Mouse (Mus musculus): ENCODE results near the gene Unc45a. TPM values are rescaled to one million over a fixed set of nuclear protein-coding genes. Genes with fewer than 3 reads are reported as not detected.

Unc45a gene
- polyA plus RNA-seq (2014; fragmentation: Illumina TruSeq; extraction: RNeasy Lipid Tissue Mini Kit (QIAGEN cat#74804); ENCODE audit: low read depth, low replicate concordance), result 27.2 TPM

DNA sequence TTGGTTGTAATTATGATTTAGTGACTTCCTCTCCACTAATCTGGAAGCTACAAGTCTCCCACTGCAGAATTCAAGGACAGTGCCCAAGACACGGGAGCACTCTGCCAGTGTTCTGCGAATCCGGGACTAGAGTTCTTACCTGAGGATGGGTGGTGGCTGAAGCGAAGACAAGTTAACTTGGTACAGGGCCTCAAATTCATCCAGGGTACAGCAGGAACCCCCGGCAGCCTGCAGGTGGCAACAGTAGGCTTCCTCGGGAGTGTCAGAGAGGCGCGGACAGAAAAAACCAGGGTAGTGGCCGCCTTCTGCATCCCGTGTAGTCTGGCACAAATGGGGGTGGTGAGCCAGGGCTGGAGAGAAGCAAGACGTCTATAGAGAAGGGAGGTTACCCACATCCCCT is at the start of gene Unc45a:
Gene Unc45a (minus strand): TSS at position 213 of the 400 bp plus-strand sequence.

DNA sequence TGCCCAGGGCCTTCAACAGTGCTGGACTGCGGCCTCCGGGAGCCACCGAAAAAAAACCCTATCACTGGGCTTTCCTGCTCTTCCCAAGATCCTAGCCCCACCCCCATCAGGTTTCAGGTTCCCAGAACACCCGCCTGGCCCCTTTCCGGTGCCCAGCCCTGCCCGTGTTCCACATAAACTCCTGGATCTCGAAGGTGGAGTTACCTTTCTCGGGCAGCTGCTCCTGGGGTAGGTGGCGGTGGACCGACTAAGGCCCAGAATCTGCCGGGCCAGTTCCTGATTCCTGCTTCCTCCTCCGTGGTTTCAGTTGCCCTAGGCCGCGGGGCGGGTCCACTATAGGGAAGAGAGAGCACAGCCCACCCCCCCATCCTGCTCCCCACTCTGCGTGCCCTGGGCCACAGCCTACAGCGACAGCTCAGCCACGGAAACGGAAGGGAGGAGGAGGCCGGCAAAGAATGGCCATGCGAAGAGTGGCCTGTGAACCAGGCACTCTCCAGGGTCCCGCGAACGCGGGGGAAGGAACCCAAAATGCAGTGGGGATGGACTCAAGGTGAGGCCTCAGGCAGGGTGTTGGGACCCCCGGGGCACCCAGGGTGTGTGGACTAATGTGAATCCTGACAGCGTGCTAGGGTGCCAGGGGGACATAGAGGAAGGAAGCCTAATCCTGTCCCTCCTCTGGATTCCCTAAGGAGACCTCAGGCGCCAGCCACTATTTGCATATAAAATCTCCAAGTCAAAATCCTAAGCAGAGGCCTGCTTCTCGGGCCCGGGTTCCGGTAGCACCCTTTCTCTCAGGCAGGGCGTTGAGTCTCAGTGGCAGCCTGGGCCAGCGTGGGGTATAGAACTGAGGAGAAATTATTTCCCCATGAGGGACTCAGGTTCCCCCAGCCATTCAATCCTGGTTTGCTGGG is 47.1 kb upstream of the Unc45a start, which contains the start of gene Fes:
Gene Fes (minus strand): TSS at position 314 of the 911 bp plus-strand sequence.

DNA sequence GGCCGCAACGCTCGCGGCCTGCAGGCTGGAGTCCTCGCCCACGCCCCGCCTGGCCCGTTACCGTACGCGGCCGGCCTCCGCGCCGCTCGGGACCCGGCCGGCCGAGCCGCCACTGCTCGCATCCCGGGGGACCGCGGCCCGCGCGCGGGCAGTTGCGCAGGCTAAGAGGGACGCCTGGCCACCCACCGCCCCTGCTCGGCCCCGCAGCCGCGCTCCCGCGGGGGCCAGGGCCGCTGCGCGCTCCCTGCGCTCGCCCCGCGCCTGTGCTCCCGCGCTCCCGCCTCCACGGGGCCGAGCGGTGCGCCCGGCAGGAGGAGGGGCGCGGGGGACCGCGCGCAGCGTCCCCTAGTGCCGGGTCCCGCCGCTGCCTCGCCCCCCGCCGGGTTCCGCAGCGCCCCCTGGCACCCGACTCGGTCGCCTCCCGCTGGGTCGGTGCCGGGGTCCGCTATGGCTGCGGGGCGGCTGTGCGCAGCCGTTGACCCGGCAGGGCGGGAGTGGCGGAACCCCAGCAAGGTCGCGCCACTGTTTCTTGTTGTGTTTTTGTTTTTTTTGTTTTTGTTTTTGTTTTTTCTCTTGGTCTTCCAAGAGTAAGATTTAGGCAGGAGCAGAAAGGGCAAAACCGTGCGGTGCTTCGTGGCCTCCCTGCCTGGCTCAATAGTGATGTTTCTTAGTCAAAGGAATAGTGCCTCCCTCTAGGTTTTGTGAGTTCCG is 30.4 kb upstream of the Unc45a start, which contains the start of gene Man2a2:
Gene Man2a2 (minus strand): TSS at position 335 of the 711 bp plus-strand sequence.

DNA sequence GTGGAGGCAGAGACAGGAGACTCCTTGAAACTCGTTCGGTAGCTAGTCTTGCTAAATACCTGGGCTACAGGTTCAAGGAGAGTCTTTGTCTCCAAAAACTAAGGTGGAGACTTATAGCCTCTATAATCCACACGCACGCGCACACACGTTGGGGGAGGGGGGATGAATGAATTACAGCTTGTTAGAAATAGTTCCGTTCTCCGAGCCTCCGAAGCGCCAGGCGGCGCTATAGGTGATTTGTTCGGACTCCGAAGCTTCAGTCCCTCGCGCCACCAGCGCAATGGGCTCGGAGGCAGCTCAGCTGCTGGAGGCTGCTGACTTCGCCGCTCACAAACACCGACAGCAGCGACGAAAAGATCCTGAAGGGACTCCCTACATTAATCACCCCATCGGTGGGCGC is 2.1 kb upstream of the Unc45a start, which contains the start of gene Hddc3:
Gene Hddc3 (plus strand): TSS at position 247 of the 400 bp plus-strand sequence.

DNA sequence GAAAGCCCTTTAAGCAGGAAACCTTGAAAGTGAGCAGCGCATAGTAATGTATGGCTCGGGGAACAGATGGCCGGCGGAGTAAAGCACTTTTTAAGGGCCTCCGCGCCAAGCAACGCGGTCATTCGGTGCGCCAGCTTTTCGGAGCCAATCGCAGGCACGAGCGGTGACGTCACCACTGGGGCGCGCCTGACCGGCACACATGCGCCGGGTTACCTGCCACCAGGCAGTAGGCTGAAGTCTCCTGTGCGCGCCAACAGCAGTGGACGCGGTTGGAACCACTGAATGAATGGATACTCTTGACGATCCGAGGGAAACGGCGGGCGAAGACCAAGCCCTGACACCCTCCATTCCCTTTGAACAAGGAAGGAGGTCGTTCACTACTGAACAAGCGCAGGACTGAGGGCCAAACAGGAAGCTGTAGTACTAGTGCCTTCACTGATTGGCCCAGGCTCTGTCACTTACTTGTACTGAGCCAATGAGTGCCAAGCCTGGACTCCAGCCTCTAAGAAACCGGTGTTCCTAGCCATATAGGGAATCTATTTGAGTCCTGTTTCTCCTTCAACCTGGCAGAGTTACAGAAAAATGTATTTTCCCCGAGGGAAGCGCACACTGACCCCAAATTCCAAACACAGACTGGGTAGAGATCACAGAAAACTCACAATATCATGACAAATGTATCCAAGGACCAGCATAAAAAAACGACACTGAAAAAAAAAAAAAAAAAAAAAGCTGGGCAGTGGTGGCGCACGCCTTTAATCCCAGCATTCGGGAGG is 16.6 kb downstream of the Unc45a start, which contains the start of gene Rccd1:
Gene Rccd1 (minus strand): TSS at position 412 of the 773 bp plus-strand sequence.

DNA sequence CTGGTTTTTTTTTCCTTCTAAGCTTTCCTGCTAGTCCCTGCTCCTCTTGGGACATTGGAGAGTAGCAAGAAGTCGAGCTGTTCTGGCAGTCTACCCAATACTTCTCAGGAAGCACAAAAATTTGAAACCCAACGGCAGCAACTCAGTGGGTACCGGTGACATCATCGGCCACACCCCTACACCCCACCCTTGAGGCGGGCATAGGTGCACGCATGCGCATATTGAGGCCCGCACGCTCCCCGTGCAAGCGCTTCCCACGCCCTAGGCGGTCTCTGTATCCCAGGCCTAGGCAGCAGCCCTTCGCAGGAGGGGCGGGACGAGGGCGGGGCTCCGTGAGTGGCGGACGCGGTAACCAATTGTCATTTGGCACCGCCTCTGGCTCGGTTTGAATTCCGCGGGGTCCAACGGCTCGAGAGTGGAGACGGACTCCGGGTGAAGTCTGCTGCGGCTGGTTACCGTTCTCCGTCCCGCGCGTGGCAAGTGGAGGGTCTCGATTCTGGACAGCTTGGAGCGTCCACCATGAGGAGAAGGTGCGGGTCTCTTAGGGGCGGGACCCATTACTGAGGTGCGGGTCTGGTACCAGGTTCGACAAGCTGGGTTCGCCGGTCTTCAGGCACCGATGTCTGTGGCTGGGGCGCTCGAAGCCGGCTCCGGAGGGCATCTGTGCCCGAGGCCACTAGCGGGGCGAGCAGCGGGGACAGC is 46.6 kb downstream of the Unc45a start, which contains the start of gene Prc1:
Gene Prc1 (plus strand): TSS at position 389 of the 702 bp plus-strand sequence.

Other genes with a start within 250 kb of the Unc45a start
- gene Idh2, start 225.6 kb downstream of the Unc45a start, polyA plus RNA-seq (2014; fragmentation: Illumina TruSeq; extraction: RNeasy Lipid Tissue Mini Kit (QIAGEN cat#74804); ENCODE audit: low read depth, low replicate concordance), result 136 TPM
- gene Sema4b, start 154.2 kb downstream of the Unc45a start, polyA plus RNA-seq (2014; fragmentation: Illumina TruSeq; extraction: RNeasy Lipid Tissue Mini Kit (QIAGEN cat#74804); ENCODE audit: low read depth, low replicate concordance), result 13.7 TPM
- gene Cib1, start 108.2 kb downstream of the Unc45a start, polyA plus RNA-seq (2014; fragmentation: Illumina TruSeq; extraction: RNeasy Lipid Tissue Mini Kit (QIAGEN cat#74804); ENCODE audit: low read depth, low replicate concordance), result 89.5 TPM
- gene Gdpgp1, start 108.1 kb downstream of the Unc45a start, polyA plus RNA-seq (2014; fragmentation: Illumina TruSeq; extraction: RNeasy Lipid Tissue Mini Kit (QIAGEN cat#74804); ENCODE audit: low read depth, low replicate concordance), result 2.5 TPM
- 9.4 TPM for gene Ttll13, start 94.6 kb downstream of the Unc45a start, polyA plus RNA-seq (2014; fragmentation: Illumina TruSeq; extraction: RNeasy Lipid Tissue Mini Kit (QIAGEN cat#74804); ENCODE audit: low read depth, low replicate concordance)
- 36.8 TPM for gene Ngrn, start 79.8 kb downstream of the Unc45a start, polyA plus RNA-seq (2014; fragmentation: Illumina TruSeq; extraction: RNeasy Lipid Tissue Mini Kit (QIAGEN cat#74804); ENCODE audit: low read depth, low replicate concordance)
- 14.3 TPM for gene Vps33b, start 71.4 kb downstream of the Unc45a start, polyA plus RNA-seq (2014; fragmentation: Illumina TruSeq; extraction: RNeasy Lipid Tissue Mini Kit (QIAGEN cat#74804); ENCODE audit: low read depth, low replicate concordance)
- 4.9 TPM for gene Prc1, start 46.6 kb downstream of the Unc45a start, polyA plus RNA-seq (2014; fragmentation: Illumina TruSeq; extraction: RNeasy Lipid Tissue Mini Kit (QIAGEN cat#74804); ENCODE audit: low read depth, low replicate concordance)
- gene Rccd1, start 16.6 kb downstream of the Unc45a start, polyA plus RNA-seq (2014; fragmentation: Illumina TruSeq; extraction: RNeasy Lipid Tissue Mini Kit (QIAGEN cat#74804); ENCODE audit: low read depth, low replicate concordance), result 22.6 TPM
- gene Hddc3, start 2.1 kb upstream of the Unc45a start, polyA plus RNA-seq (2014; fragmentation: Illumina TruSeq; extraction: RNeasy Lipid Tissue Mini Kit (QIAGEN cat#74804); ENCODE audit: low read depth, low replicate concordance), result 28.5 TPM
- gene Man2a2, start 30.4 kb upstream of the Unc45a start, polyA plus RNA-seq (2014; fragmentation: Illumina TruSeq; extraction: RNeasy Lipid Tissue Mini Kit (QIAGEN cat#74804); ENCODE audit: low read depth, low replicate concordance), result 74.3 TPM
- gene Fes, start 46.9 kb upstream of the Unc45a start, polyA plus RNA-seq (2014; fragmentation: Illumina TruSeq; extraction: RNeasy Lipid Tissue Mini Kit (QIAGEN cat#74804); ENCODE audit: low read depth, low replicate concordance), result 11.1 TPM
- 53.4 TPM for gene Furin, start 64.4 kb upstream of the Unc45a start, polyA plus RNA-seq (2014; fragmentation: Illumina TruSeq; extraction: RNeasy Lipid Tissue Mini Kit (QIAGEN cat#74804); ENCODE audit: low read depth, low replicate concordance)
- 3.3 TPM for gene Blm, start 194.1 kb upstream of the Unc45a start, polyA plus RNA-seq (2014; fragmentation: Illumina TruSeq; extraction: RNeasy Lipid Tissue Mini Kit (QIAGEN cat#74804); ENCODE audit: low read depth, low replicate concordance)